Comparison of ENCODE assay signal across 33 mouse cellular contexts in the genomic region with DNA sequence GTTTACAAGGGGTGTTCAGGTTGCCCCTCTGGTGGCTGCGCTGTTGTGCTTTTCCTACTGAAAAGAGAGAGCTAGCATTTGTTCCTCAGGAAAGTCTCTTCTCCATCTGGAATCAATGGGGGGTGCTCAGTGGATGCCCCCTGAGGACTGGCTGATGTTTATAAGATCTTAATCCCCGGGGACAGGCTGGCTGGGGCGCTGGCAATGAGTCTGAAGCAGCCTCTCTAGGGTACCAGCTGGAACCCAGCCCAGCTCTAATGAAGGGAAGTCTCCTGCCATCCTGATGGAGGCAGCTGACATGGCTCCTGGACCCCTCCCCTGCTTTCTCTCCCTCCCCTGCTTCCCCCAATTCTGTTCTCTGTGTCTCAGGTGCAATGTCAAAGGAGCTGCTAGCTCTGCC.
DNase-seq lines count a peak whose midpoint lies in the region; ATAC-seq and TF ChIP-seq lines count a peak whose summit lies in the region.
"Had no signal": no experiment of that assay in that cellular context is flagged by ENCODE, and none has a peak within 500 bp of the region (broad histone marks: within the 10 kb centered on the region; RNA-seq: fewer than 3 reads in every experiment).

No protein-coding gene starts in this region.

- no peaks in the 10 kb centered on the region for H3K36me3 ChIP-seq in midbrain, embryonic 13.5 days
- H3K36me3 ChIP-seq in midbrain, embryonic 11.5 days (ENCODE audit: control insufficient read depth, insufficient read depth, low read length) = no peaks in the 10 kb centered on the region
- no peaks in the 10 kb centered on the region for H3K36me3 ChIP-seq in forebrain, embryonic 15.5 days
- no peaks in the 10 kb centered on the region for H3K36me3 ChIP-seq in intestine, embryonic 16.5 days (ENCODE audit: control insufficient read depth, insufficient read depth, low read length)
- H3K36me3 ChIP-seq: embryonic facial prominence, embryonic 15.5 days; heart, embryonic 13.5 days; limb, embryonic 15.5 days; liver, embryonic 13.5 days; neural tube, embryonic 15.5 days had no signal

- TF ChIP-seq CTCF in cerebellum, adult 2 months (IDR thresholded peaks at IDR 0.05; ENCODE audit: borderline replicate concordance, insufficient read depth, low read depth, low read length) = no peak
- no peak for TF ChIP-seq CTCF in brain, embryonic 14.5 days (IDR thresholded peaks at IDR 0.05; ENCODE audit: borderline replicate concordance, extremely low read depth, insufficient read depth, insufficient read length)

- H3K9ac ChIP-seq in midbrain, embryonic 13.5 days (replicated peaks) = no peak overlapping the region
- no peak overlapping the region for H3K9ac ChIP-seq in midbrain, embryonic 11.5 days (ENCODE audit: low read length)
- no peak overlapping the region for H3K9ac ChIP-seq in forebrain, embryonic 15.5 days (replicated peaks)
- no peak overlapping the region for H3K9ac ChIP-seq in intestine, embryonic 16.5 days (ENCODE audit: low read depth, low read length)
- H3K9ac ChIP-seq: embryonic facial prominence, embryonic 15.5 days; heart, embryonic 13.5 days; limb, embryonic 15.5 days; liver, embryonic 13.5 days; neural tube, embryonic 15.5 days had no signal

- no peak overlapping the region for H3K4me3 ChIP-seq in cerebellum, adult 2 months (replicated peaks; ENCODE audit: insufficient read depth, low read depth, low read length)
- no peak overlapping the region for H3K4me3 ChIP-seq in midbrain, embryonic 13.5 days (replicated peaks)
- H3K4me3 ChIP-seq in midbrain, embryonic 11.5 days (ENCODE audit: low read depth, low read length) = no peak overlapping the region
- H3K4me3 ChIP-seq in forebrain, embryonic 15.5 days = no peak overlapping the region
- H3K4me3 ChIP-seq in intestine, embryonic 16.5 days (ENCODE audit: low read length) = no peak overlapping the region
- H3K4me3 ChIP-seq: embryonic facial prominence, embryonic 15.5 days; gastrocnemius, adult 2 months; heart, embryonic 13.5 days; limb, embryonic 15.5 days; liver, embryonic 13.5 days; megakaryocyte, embryonic 14.5 days; neural tube, embryonic 15.5 days had no signal

- DNase-seq in cerebellum, postnatal 10 days = peak; percentile 36 to 37
- no peak for DNase-seq in cerebellum, adult 2 months
- no peak for DNase-seq in midbrain, embryonic 11.5 days (ENCODE audit: low spot score, missing footprints)
- DNase-seq in brain, embryonic 14.5 days (ENCODE audit: low read depth) = peak; percentile 83
- no peak for DNase-seq in Muller cell, postnatal 12 days (ENCODE audit: inconsistent ontology term)
- DNase-seq: adrenal gland, adult 8-10 months; cerebellum, adult 9-10 months; embryo, embryonic 11 days; gastrocnemius, adult 2 months; gastrocnemius, postnatal 36 days; heart, postnatal 10 days; kidney, adult 2 months; layer of hippocampus, postnatal 36 days; left cerebral cortex, postnatal 4 days; liver, embryonic 13.5 days; lung, adult 18-20 months; lung, postnatal 4 days; right cerebral cortex, adult 18-20 months; spleen, adult 18-20 months; thymus, adult 18-20 months; thymus, postnatal 25 days had no signal

- H3K4me2 ChIP-seq in midbrain, embryonic 13.5 days (replicated peaks) = no peak overlapping the region
- H3K4me2 ChIP-seq in midbrain, embryonic 11.5 days = no peak overlapping the region
- H3K4me2 ChIP-seq in forebrain, embryonic 15.5 days (replicated peaks) = no peak overlapping the region
- H3K4me2 ChIP-seq in intestine, embryonic 16.5 days (ENCODE audit: low read depth, low read length) = no peak overlapping the region
- H3K4me2 ChIP-seq: embryonic facial prominence, embryonic 15.5 days; heart, embryonic 13.5 days; limb, embryonic 15.5 days; liver, embryonic 13.5 days; neural tube, embryonic 15.5 days had no signal

- 0 out of 2 replicates have a peak, but pooled peaks have one; percentile 9 for ATAC-seq in midbrain, embryonic 13.5 days
- ATAC-seq in midbrain, embryonic 11.5 days (ENCODE audit: low FRiP score) = no peak
- 0 out of 2 replicates have a peak, but pooled peaks have one; percentile 63 for ATAC-seq in forebrain, embryonic 15.5 days (replicated peaks)
- ATAC-seq in intestine, embryonic 16.5 days = no peak
- ATAC-seq: hindbrain, embryonic 16.5 days; lung, postnatal 0 days had no signal

- H3K4me1 ChIP-seq in cerebellum, adult 2 months (ENCODE audit: control insufficient read depth, insufficient read depth, low read length) = no peaks in the 10 kb centered on the region; the same call in 1 of the 2 replicates
- peaks cover 3% of the 10 kb centered on the region; the same call in 1 of the 2 replicates for H3K4me1 ChIP-seq in midbrain, embryonic 13.5 days (replicated peaks)
- no peaks in the 10 kb centered on the region for H3K4me1 ChIP-seq in midbrain, embryonic 11.5 days (ENCODE audit: control insufficient read depth, insufficient read depth, low read length)
- peaks cover 12% of the 10 kb centered on the region for H3K4me1 ChIP-seq in forebrain, embryonic 15.5 days
- H3K4me1 ChIP-seq in intestine, embryonic 16.5 days (ENCODE audit: control insufficient read depth, insufficient read depth, low read length) = no peaks in the 10 kb centered on the region
- H3K4me1 ChIP-seq: liver, embryonic 13.5 days; megakaryocyte, embryonic 14.5 days had no signal

- no peaks in the 10 kb centered on the region for H3K9me3 ChIP-seq in midbrain, embryonic 13.5 days
- no peaks in the 10 kb centered on the region for H3K9me3 ChIP-seq in midbrain, embryonic 11.5 days (ENCODE audit: control insufficient read depth, low read length)
- H3K9me3 ChIP-seq in forebrain, embryonic 15.5 days = no peaks in the 10 kb centered on the region
- no peaks in the 10 kb centered on the region for H3K9me3 ChIP-seq in intestine, embryonic 16.5 days (ENCODE audit: control insufficient read depth, low read length)
- H3K9me3 ChIP-seq: embryonic facial prominence, embryonic 15.5 days; heart, embryonic 13.5 days; limb, embryonic 15.5 days; liver, embryonic 13.5 days; neural tube, embryonic 15.5 days had no signal

- no peak overlapping the region for H3K27ac ChIP-seq in cerebellum, adult 2 months (ENCODE audit: insufficient read depth, low read length)
- no peak overlapping the region for H3K27ac ChIP-seq in midbrain, embryonic 13.5 days
- no peak overlapping the region for H3K27ac ChIP-seq in midbrain, embryonic 11.5 days (ENCODE audit: low read depth, low read length)
- peak overlapping the region; percentile 34; the same call in 1 of the 2 replicates for H3K27ac ChIP-seq in forebrain, embryonic 15.5 days (replicated peaks)
- no peak overlapping the region for H3K27ac ChIP-seq in intestine, embryonic 16.5 days (ENCODE audit: low read length)
- H3K27ac ChIP-seq: embryonic facial prominence, embryonic 15.5 days; gastrocnemius, adult 2 months; heart, embryonic 13.5 days; kidney, postnatal 0 days; limb, embryonic 15.5 days; liver, embryonic 13.5 days; neural tube, embryonic 15.5 days had no signal

- H3K27me3 ChIP-seq in cerebellum, adult 2 months (ENCODE audit: control insufficient read depth, insufficient read depth, low read length) = no peaks in the 10 kb centered on the region; the same call in 1 of the 2 replicates
- H3K27me3 ChIP-seq in midbrain, embryonic 13.5 days = no peaks in the 10 kb centered on the region
- no peaks in the 10 kb centered on the region for H3K27me3 ChIP-seq in midbrain, embryonic 11.5 days (ENCODE audit: control insufficient read depth, insufficient read depth, low read length)
- H3K27me3 ChIP-seq in forebrain, embryonic 15.5 days = no peaks in the 10 kb centered on the region
- no peaks in the 10 kb centered on the region for H3K27me3 ChIP-seq in intestine, embryonic 16.5 days (replicated peaks; ENCODE audit: control insufficient read depth, insufficient read depth, low read length)
- H3K27me3 ChIP-seq: CH12.LX; embryonic facial prominence, embryonic 15.5 days; heart, embryonic 13.5 days; liver, embryonic 13.5 days; megakaryocyte, embryonic 14.5 days; neural tube, embryonic 15.5 days had no signal

- no peak for TF ChIP-seq POLR2A in cerebellum, adult 2 months (IDR thresholded peaks at IDR 0.05; ENCODE audit: borderline replicate concordance, insufficient read depth, low read length)
- no peak for TF ChIP-seq POLR2A in brain, embryonic 14.5 days (IDR thresholded peaks at IDR 0.05; ENCODE audit: borderline replicate concordance, extremely low read depth, insufficient read depth, insufficient read length, poor library complexity, severe bottlenecking)

- 32% methylated on average over 3 of the region's 3 CpGs for WGBS in cerebellum, adult 2 months
- 43% methylated on average over 3 of the region's 3 CpGs for WGBS in midbrain, embryonic 13.5 days
- WGBS in midbrain, embryonic 11.5 days = 33% methylated on average over 3 of the region's 3 CpGs
- 28% methylated on average over 3 of the region's 3 CpGs for WGBS in forebrain, embryonic 15.5 days
- 45% methylated on average over 3 of the region's 3 CpGs for WGBS in intestine, embryonic 16.5 days

Comparison
In these comparisons a context has a peak if more than half of its experiments do, and no peak if none do; other contexts are left out.
1. DNase-seq: peak in cerebellum, postnatal 10 days (2 of 2) and brain, embryonic 14.5 days (single experiment); none in cerebellum, adult 2 months (0 of 2), midbrain, embryonic 11.5 days (single experiment) and Muller cell, postnatal 12 days (single experiment).
2. ATAC-seq: peak in midbrain, embryonic 13.5 days (single experiment) and forebrain, embryonic 15.5 days (single experiment); none in midbrain, embryonic 11.5 days (single experiment) and intestine, embryonic 16.5 days (single experiment).